Mouse (Mus musculus): ENCODE data around the gene Myh9.

Myh9 gene

GRCm38 (mm10) chr15:77819894-77820387 lies 22.0 kb downstream of the Myh9 start:
- in situ Hi-C loops (cut with MboI; ENCODE audit: low pct_unique_long_range_greater_than_20kb in 1 of 2, low sequenced_read_pairs in 2 of 2, unreplicated experiment in 1 of 2): no loop called here

GRCm38 (mm10) chr15:77818556-77819158 lies 23.3 kb downstream of the Myh9 start:
- in situ Hi-C loops (cut with MboI; ENCODE audit: low pct_unique_long_range_greater_than_20kb in 1 of 2, low sequenced_read_pairs in 2 of 2, unreplicated experiment in 1 of 2): no loop called here

GRCm38 (mm10) chr15:77817417-77817816 lies 24.6 kb downstream of the Myh9 start:
- in situ Hi-C loops (cut with MboI; ENCODE audit: low pct_unique_long_range_greater_than_20kb in 1 of 2, low sequenced_read_pairs in 2 of 2, unreplicated experiment in 1 of 2): no loop called here

GRCm38 (mm10) chr15:77816601-77816950 lies 25.4 kb downstream of the Myh9 start:
- in situ Hi-C loops (cut with MboI; ENCODE audit: low pct_unique_long_range_greater_than_20kb in 1 of 2, low sequenced_read_pairs in 2 of 2, unreplicated experiment in 1 of 2): no loop called here

GRCm38 (mm10) chr15:77815867-77816600 lies 25.9 kb downstream of the Myh9 start:
- in situ Hi-C loops (cut with MboI; ENCODE audit: low pct_unique_long_range_greater_than_20kb in 1 of 2, low sequenced_read_pairs in 2 of 2, unreplicated experiment in 1 of 2): no loop called here

GRCm38 (mm10) chr15:77813639-77814375 lies 28.2 kb downstream of the Myh9 start:
- in situ Hi-C loops (cut with MboI; ENCODE audit: low pct_unique_long_range_greater_than_20kb in 1 of 2, low sequenced_read_pairs in 2 of 2, unreplicated experiment in 1 of 2): no loop called here

DNA sequence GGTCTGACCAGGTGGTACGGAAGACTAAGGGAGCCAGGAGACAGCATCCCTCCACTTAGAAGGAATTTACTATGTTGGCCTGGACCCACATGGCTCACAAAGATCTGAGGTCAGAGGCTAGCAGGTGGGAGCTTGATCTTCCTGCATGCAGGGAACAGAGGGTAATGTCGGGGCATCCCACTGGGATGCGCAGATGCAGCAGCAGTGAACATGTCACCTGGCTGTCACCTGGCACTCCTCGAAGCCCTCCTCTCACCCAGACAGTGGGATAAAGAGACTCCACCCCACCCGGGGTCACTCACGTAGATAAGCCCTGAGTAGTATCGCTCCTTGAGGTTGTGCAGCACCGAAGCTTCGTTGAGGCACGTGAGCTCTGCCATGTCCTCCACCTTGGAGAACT lies 29.4 kb downstream of the Myh9 start:
- in situ Hi-C loops (cut with MboI; ENCODE audit: low pct_unique_long_range_greater_than_20kb in 1 of 2, low sequenced_read_pairs in 2 of 2, unreplicated experiment in 1 of 2): no loop called here

DNA sequence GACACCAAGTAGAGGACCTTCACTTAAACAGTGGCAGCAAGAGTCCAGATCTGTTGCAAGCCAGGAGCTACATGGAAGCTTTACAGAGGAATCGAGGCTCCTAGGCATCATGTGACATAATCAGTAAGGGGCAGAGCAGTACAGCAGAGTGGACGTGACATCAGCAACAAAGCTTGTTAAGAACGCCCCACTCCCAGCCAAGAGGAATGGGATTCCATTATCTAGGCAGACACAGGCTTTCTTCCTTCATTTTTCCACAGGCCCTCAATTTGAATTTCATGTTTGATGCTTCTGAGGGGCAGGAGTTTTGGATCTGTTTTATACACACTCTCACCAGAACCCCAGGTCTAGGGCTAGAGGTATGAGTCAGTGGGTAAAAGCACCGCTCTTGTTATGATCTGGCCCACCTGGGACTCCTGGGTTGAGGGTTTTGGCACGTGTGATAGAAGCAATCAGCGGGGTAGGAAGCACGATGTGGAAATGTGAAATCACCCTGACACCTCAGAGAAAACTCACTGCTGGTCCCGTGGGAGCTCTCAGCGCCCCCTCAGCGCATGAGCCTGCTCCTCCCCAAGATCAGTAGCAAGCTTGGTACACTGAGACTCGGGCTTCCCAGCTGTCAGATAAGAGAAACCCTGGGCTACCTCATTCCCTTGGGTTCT lies 30.7 kb downstream of the Myh9 start:
- in situ Hi-C loops (cut with MboI; ENCODE audit: low pct_unique_long_range_greater_than_20kb in 1 of 2, low sequenced_read_pairs in 2 of 2, unreplicated experiment in 1 of 2): no loop called here

DNA sequence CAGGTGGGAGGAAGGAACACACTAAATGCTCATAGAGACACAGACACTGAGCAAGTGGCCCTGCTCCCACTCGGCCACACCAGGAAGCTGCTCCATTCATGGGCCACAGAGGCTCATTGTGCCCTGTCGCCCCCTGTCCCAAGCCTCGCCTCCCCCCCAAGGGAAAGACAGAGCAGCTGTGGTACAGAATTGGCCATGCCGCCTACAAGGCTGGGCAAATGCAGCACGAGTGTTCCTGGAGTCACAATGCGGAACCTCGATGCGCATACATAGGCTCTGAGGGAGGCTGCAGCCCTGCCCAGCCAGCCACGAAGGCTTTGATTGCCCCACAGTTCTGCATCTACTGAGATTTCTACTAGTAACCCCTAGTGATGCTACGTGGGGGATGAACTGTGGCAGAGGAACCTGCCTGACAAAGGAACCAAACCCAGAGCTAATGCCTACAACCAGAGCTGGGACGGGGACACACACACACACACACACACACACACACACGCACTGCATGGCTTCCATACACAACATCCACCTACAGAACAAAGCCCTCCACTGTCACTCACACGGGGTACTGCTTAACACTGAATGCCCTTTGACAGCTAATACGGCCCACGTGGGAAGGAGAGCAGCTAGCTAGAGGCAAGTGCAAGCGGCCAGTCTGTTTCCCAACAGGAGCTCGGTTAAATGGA lies 31.4 kb downstream of the Myh9 start:
- in situ Hi-C loops (cut with MboI; ENCODE audit: low pct_unique_long_range_greater_than_20kb in 1 of 2, low sequenced_read_pairs in 2 of 2, unreplicated experiment in 1 of 2): no loop called here

- in situ Hi-C loops (cut with MboI; ENCODE audit: low pct_unique_long_range_greater_than_20kb in 1 of 2, low sequenced_read_pairs in 2 of 2, unreplicated experiment in 1 of 2): no loop called here
Observed at GRCm38 (mm10) chr15:77809434-77809833, 32.5 kb downstream of the Myh9 start.

- in situ Hi-C loops (cut with MboI; ENCODE audit: low pct_unique_long_range_greater_than_20kb in 1 of 2, low sequenced_read_pairs in 2 of 2, unreplicated experiment in 1 of 2): no loop called here
Observed at GRCm38 (mm10) chr15:77807264-77807585, 34.8 kb downstream of the Myh9 start.

GRCm38 (mm10) chr15:77806565-77807263 lies 35.3 kb downstream of the Myh9 start:
- in situ Hi-C loops (cut with MboI; ENCODE audit: low pct_unique_long_range_greater_than_20kb in 1 of 2, low sequenced_read_pairs in 2 of 2, unreplicated experiment in 1 of 2): no loop called here

- in situ Hi-C loops (cut with MboI; ENCODE audit: low pct_unique_long_range_greater_than_20kb in 1 of 2, low sequenced_read_pairs in 2 of 2, unreplicated experiment in 1 of 2): no loop called here
Observed at GRCm38 (mm10) chr15:77805657-77806056, 36.3 kb downstream of the Myh9 start.

DNA sequence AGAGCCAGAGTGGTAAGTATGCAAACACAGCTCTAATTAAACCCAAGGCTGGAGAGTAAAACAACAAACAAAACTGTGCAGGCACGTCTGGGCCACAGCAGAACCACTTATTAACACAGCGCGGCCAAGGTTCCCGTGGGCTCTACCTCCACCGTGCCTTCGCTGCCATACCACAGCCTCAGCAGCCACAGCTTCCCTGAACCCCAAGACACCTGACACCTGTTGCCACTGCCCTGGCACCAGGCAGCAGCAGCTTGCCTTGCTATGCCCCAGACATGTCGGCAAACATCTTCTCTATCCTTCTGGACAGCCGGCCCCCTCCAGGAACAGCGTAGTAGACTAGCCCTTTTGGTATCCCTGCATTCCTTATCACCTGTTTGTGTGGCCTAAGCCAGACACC lies 37.0 kb downstream of the Myh9 start:
- in situ Hi-C loops (cut with MboI; ENCODE audit: low pct_unique_long_range_greater_than_20kb in 1 of 2, low sequenced_read_pairs in 2 of 2, unreplicated experiment in 1 of 2): no loop called here

- in situ Hi-C loops (cut with MboI; ENCODE audit: low pct_unique_long_range_greater_than_20kb in 1 of 2, low sequenced_read_pairs in 2 of 2, unreplicated experiment in 1 of 2): no loop called here
Observed at GRCm38 (mm10) chr15:77804460-77804859, 37.5 kb downstream of the Myh9 start.

GRCm38 (mm10) chr15:77803747-77804146 lies 38.2 kb downstream of the Myh9 start:
- in situ Hi-C loops (cut with MboI; ENCODE audit: low pct_unique_long_range_greater_than_20kb in 1 of 2, low sequenced_read_pairs in 2 of 2, unreplicated experiment in 1 of 2): no loop called here

DNA sequence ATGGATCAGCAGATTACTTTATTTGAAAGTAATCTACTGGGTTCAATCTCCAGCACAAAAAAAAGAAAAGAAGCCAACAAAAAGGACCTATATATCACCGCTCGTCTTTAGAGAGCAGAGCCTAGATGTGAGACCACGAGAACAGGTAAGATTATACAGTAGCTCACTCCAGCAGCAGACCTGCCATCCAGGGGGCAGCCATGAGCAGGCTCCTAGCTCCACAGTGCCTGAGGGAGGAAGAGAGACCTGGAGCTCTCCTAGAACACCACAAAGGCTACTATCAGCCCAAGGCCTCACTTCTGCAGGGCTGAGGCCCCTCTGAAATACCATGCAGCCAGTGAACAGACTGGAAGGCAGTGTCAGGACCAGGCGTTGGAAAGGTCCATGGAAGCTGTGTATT lies 39.0 kb downstream of the Myh9 start:
- in situ Hi-C loops (cut with MboI; ENCODE audit: low pct_unique_long_range_greater_than_20kb in 1 of 2, low sequenced_read_pairs in 2 of 2, unreplicated experiment in 1 of 2): no loop called here

DNA sequence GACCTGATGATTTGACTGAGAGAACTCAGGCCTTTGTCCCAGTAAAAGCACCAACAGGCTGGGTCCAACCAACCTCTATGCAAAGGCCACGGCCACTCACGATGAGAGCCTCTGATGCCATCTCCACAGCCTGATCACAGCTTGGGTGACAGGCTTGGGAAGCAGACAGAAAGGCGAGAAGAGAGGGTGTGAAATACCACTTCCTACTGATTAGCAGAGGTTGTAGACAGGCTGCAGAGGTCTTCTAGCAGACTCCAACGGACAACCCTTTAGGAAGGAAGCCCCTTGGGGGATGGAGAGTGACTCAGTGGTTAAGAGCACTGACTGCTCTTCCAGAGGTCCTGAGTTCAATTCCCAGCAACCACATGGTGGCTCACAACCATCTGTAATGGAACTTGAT lies 40.8 kb downstream of the Myh9 start:
- in situ Hi-C loops (cut with MboI; ENCODE audit: low pct_unique_long_range_greater_than_20kb in 1 of 2, low sequenced_read_pairs in 2 of 2, unreplicated experiment in 1 of 2): no loop called here
